Mouse (Mus musculus): ENCODE data around the gene Id1.

DNA sequence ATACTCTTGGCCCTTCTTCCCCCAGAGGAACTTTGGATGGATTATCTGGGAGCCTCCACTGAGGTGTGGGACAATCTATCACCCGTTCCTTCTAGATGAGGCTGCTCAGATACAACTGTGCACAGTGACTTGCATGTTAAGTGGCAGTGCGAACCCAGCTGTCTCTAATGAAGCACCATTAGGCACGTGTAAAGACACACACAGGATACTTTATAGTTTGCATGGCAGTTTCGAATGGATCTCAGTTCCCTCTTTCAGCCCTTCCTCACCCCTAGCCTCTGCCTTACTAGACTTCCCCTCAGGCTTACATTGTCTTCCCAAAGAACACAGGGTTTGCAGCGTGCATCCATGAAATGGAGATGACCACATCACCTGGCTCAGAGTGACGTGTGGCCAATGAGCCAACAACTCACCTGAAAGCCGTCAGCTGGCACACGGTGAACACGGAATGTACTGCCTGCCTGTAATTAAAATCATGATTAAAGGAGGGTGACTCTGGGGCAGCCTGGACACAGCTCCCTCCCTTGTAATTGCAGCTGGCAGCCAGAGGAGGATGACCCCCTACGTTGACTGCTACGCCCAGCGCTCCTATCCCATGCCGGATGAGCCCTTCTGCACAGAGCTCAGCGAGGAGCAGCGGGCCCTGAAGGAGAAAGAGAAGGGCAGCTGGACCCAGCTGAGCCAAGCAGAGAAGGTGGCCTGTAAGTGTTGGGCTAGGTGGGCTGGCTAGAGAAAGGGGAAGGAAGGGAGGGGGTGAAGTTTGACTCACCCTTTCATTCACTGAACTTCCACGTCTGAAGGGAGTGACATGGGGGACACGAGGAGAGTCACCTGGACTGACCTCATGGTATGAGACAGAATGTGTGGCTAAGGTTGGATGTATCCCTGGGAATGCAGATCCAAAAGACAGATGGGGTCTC is 20.7 kb downstream of the Id1 start:
- TF ChIP-seq CTCF (IDR thresholded peaks at IDR 0.05; ENCODE audit: low read depth, low read length) (no peak), EP300 (IDR thresholded peaks at IDR 0.05; ENCODE audit: insufficient read depth, low read depth, low read length) (no peak)
